Mouse (Mus musculus) bone marrow, adult 2 months (tissue): ENCODE data around the gene Tenm4.

Experiments
- CTCF ChIP-seq: fragments of 200-500 bp; IDR thresholded peaks from 2 replicates; pipeline ENCODE4 v1.5.1; 2011; ENCODE audit warnings: low read length, control low read depth; ENCODE audit not compliant: control insufficient read depth, insufficient read depth
- POLR2A ChIP-seq: fragments of 200-500 bp; IDR thresholded peaks from 2 replicates; pipeline ENCODE4 v1.6.1; 2011; ENCODE audit warnings: low read depth, mild to moderate bottlenecking, control low read depth, low read length, borderline replicate concordance; ENCODE audit not compliant: control insufficient read depth

- no peak for TF ChIP-seq CTCF
- no peak for TF ChIP-seq POLR2A
Measured at GRCm38 (mm10) chr7:96244796-96245195, 73.8 kb downstream of the Tenm4 start.
